Mouse (Mus musculus) cerebellum, postnatal 14 days (tissue): ENCODE measurements around the gene Yaf2.

Source experiments
- DNase-seq, 2 experiments: peaks; one replicate each; pipeline ENCODE4 v3.0.0; 2021; ENCODE audit warnings: mixed read lengths in 2 of 2

Yaf2 gene

DNA sequence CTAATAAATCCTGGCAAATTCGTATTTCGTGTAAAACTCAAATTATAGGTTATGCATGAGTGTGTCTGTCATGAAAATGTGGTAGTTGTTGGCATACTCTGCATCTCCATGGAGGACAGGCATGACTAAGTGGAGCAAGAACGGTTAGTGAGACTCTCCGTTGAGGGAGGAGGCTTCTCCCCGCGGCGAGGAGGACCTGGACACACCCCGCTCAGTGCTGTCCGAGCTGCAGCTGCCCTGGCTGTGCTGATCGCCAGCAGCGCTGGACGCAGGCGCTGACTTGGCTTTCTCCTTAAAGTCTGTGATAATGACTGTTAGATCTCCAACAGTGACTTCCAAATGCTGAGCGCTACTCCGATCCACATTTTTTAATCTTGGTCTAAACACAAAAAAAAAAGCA, 51.5 kb downstream of the Yaf2 start:
- no peak for DNase-seq

DNA sequence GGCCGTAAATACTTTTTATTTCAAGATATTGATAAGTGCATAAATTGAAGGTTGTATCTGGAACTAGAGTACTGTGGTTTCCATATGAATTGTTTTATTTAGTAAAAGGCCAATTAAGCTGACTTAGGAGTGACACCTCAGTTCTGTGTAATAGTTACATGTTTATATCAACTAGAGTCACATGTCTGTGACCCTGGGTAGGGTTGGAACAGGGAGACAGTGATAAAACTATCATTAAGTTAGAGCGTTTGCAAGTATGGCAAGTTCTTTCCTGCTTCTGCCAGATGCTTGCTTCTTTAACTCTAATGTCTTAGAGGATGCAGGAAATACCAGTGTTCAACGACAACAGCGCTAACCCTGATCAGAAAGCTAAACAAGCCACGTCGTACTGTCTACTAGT, 52.4 kb downstream of the Yaf2 start:
- DNase-seq = no peak

DNA sequence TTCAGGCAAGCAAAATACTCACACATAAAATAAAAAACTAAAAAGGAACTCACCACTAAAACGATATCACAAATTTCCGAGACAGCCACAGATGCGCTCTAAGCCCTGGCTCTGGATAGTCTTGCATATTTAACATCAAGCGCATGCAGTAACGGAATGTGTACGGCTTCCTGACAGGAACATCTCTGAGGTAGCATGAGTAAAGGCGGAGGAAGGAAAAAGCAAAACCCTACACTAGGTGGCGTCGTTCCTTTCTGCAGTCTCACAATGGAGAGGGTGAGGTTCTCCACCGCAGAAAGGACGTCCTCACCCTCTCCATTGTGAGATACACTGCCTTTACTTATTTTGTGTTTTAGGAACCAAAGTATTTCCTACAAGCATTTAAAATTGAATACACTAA, 53.4 kb downstream of the Yaf2 start:
- peak; percentile 37 to 67 for DNase-seq

DNA sequence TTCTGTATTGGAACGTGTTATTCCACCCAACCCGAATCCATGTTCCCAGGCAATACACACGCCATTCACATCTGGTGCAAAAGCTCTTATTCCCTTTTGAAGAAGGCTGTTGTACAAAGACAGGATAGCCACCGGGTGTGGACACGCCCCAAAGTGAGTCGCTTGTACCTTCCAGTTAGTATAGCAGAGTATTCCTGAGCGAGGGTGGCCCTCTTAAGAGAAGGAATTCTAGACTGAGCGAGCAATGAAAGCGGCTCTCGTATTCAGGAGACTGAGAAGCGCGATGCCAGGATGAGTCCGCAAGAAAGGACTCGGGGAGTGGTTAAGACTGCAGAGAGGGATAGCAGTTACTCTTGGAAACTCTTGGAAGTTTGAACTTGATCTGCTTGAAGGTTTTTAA, 60.5 kb downstream of the Yaf2 start:
- DNase-seq = peak; percentile 24 to 28

DNA sequence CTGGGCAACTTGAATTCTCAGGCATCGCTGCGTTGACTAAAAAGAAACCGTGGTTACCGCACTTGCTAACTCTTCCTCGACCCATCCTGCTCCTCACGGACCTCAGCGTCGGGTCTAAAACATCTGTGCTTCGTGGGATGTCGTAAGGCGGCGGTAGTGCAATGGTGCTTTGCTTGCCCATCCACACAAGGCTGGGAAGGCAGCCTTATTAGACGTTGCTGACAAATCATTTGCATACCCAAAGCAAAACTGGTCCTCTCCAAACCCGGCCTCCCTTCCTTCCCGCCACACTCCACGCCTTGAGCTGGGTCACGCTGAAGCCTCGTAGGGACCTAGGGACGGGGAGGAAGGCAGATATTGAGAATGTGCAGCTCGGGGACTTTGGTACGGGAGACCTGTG, 61.1 kb downstream of the Yaf2 start:
- DNase-seq = peak in 1 of 2 experiments; percentile 49

DNA sequence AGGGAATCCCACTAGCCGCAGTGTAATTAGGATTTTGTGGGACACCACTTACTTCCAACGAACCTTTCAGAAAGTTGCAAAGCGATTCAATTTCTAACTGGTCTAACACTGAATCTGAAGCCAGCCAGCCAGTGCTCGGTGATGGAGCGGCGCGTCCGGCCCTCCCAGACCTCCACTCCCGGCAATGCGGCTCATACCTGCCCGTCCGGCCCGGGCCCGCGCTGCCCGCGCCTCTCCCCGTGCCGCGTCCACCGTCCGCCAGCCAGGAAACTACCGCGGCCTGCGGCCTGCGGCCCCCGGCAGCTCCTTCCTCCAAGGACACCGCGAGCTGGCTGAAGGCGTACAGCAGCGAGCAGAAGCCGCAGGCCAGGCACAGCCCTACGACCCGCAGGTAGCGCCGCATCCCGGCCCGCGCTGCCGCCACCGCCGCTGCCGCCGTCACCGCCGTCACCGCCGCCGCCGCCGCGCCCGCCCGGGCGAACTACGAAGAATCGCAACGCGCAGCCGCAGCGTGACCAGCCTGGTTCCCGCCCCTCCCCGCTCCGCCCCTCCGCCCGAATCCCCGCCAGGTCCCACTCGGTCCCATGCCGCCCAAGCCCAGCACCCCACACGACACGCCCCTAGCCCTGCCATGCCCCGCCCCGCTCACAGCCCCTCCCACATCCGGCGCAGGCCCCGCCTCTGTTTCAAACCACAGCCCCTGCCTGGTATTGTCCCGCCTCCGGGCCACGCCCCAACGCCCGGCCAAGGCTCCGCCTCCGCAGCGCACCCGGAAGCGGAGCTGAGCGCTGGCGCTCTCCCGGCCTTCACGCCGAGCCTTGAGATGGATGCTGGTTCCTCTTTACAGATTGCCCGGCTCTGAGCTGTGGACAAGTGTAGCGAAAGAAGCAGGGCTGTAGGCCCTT, 61.8 kb downstream of the Yaf2 start, which contains the start of gene Gxylt1:
Gene Gxylt1 (minus strand): TSS at position 501 of the 905 bp plus-strand sequence.
- peak; percentile 100 for DNase-seq

DNA sequence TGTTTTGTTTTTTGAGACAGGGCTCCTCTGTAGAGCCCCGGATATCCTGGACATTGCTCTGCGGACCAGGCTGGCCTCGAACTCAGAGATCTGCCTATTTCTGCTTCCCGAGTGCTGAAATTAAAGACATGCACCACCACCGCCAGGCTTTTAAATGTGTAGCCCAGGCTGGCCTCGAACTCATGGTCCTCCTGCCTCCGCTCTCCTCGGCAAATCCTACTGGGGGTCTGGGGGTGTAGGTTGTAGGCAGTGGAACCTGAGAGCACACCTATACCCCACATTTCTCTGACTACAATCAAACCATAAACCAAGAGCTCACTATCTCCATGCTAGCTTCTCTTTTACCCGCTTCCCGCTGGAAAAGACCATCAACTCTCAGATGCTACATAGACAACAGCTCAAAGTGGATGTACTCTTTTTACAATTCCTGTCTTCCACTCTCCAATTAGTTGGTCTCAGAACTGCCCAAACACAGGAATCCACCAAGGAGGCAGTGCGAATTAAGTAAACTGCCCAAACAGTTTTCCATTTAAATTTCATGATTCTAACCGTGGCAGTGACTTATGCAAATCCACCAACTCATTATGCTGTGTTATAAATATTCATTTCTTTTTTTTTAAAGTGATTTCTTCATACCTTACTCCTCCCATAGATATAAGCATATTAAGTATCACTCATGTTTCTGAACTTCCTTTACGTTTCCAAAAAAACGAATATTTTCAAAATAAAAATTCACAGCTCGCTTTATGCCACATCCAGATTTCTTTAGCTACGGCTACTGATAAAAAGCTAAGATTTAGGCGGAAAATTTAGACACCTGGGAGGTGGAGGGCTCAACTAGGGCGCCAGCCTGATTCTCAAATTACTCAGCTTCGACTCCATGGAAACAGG, 62.7 kb downstream of the Yaf2 start:
- DNase-seq = no peak

DNA sequence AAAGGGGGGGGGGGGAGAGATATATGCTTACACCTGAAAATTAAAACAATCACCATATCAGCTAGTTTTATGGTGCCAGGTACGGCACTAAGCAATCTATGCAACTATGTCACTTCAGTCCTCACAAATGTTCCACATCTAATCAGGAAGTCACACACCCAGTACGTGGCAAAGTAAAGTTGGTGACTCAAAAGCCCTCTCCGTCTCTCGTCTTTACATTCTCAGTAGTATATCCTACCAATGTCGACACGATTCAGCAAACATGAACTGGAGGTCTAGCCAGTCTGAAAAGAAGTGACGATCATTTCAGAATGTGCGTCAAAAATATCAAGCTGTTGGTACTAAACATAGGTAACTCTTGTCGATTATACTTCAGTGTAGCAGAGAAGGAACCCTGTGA, 63.8 kb downstream of the Yaf2 start:
- DNase-seq = no peak

DNA sequence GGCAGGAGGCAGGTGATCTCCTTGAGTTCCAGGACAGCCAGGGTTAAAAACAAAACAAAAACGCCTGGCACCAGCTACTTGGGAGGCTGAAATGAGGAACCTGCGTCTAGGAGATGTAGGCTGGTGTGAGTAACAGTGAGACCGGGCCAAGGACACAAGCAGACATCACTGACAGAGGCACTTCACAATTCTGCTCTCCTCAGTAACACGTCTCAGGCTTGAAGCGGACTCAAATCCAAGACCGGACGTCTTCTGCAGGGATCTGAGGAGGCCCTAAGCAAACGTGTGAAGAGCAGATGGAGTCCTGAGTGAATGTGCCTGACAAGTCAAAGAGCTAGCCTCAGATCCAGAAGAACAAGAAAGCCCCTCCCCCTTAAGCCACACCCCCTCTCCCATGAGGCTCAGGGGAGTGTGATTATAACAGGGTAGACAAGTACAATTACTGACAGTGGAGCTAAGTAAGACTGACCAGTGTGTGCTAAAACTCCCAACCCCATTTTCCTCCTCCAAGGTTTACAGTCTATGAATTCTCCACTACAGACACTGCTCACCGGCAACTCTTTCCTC, 66.4 kb downstream of the Yaf2 start:
- DNase-seq = no peak

DNA sequence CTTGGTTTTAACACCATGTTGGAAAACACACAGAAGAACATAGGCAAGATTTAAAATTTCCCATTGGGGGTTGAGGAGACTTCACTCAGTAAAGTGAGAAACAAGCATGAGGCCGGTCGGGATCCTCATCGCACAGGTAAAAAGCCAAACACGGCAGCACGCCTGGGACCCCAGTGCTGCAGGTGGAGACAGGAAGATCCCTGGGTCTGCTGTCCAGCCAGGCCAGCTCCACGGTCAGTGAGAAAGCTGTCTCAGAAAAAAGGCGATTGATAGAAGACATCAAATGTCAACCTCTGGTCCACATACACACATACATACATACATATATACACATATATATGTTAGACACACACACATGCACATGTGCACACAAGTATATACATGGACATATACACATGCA, 67.2 kb downstream of the Yaf2 start:
- DNase-seq = no peak

DNA sequence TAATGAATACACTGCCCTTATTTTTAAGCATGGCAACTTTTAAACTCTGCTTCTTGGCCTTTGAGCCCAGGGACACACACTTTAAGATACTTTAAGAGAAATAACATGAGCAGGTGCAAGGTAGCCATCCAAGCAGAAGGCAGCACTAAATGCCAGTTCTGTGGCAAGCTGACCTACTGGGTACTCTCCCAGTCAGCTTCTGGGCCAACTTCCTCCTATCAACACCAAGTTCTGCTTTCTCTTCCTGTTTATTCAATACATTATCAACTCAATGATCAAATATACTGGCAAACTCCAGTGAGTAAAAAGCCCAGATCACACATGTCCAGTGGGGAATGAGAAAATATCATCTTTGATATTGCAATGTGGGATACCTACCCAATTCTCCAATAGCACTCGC, 68.7 kb downstream of the Yaf2 start:
- DNase-seq = no peak

DNA sequence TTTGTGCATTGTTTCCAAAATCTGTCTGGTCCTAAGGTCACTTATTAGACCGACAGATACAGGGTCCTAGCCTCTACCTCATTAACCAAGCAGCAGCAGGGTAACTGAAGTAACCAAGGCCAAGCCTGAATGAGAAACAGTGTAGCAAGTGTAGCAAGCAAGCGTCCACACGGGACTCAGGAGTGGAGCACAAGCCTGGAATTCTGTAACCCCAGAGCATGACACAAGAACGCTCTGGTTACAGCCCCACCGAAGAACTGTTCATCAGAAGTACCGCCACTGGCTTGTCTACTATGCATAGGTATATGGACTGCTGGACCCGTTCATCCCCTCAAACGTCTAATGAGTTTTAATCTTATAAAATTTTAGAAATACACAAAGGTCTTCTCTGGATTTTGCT, 69.3 kb downstream of the Yaf2 start:
- DNase-seq = no peak

DNA sequence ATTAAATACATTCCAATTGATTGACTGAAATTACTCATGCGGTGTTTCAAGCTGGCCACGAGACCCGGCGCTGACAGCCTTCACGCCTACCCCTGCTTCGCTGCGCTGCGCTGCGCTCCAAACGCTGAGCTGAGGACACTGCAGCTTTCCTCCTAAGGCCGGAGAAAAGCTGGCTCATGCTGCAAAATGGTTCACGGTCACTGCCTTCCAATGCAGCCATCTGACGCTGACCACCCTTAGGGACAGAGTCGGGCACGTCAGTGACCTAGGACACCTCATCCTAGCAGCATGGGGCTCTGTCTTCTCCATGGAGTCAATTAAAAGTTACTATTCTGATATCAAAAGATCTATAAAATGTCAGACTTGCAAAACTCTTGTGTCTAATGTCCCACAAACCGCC, 70.4 kb downstream of the Yaf2 start:
- DNase-seq = peak; percentile 66 to 72

DNA sequence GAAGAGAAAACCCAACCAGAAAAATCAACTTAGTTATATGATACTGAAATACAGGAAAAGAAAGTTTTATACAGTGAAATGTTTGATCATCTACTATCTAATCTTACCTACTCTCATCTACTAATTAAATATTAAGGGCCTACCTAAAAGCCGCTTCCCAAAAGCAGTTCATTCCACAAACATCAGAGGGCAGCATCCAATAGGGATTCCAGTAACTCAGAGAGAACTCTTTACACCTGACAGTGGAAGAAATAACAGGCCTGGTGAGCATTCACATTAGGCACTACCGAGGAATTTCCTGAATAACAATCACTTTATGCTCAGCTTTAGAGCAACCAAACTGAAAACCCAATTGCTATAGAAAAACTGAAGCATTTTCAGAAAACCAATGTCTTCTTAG, 71.0 kb downstream of the Yaf2 start:
- peak; percentile 87 to 88 for DNase-seq

DNA sequence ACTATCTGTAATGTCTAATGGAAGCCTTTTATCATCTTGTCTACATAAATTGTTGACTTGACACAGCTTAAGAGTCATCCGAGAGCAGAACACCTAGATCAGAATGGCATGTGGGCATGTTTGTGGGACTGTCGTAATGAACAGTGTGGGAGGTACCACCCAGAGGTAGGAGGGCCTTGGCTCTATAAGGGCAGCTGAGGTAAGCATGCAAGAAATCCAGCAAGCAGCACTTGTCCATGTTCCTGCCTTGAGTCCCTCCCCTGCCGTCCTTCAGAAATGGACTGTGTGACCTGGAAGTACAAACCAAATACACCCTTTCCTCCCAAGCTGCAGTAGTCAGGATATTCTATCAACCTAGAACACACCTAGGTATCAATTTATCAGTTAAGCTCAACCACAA, 71.5 kb downstream of the Yaf2 start:
- no peak for DNase-seq

DNA sequence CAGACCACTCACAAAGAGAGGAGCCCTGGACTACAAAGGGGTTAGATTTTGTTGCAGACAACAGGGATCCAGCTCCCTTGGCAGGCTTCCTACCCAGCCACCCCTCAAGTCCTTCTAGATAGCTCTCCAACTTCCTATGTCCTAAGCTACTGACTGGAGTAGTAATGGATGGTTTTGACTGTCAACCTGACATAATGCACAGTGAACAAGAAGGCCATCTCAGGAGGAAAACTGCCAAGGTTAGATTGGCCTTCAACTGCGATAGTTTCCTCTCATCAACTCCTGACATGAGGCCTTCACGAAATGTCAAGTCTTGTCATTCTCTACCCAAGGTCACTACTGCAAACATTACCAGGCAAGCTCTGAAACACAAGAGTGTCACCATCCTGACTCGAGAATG, 72.5 kb downstream of the Yaf2 start:
- DNase-seq = no peak

DNA sequence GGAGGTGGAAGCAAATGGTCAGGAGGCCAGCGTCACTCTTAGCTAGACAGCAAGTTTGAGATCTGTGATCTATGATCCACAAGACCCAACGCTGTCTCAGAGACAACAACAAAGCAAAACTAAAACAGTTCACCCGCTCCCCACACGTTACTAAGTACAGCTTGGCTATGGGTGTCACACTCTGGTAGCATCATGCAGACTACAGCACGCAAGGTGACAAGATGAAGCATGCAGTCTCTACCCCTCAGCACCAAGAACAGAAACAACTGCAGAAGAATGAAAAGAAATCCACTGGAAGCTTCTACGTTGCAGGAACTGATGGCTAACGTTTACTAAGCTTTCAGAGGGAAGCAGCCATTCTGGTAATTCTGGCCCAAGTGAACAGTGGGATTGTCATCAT, 73.2 kb downstream of the Yaf2 start:
- DNase-seq = no peak

DNA sequence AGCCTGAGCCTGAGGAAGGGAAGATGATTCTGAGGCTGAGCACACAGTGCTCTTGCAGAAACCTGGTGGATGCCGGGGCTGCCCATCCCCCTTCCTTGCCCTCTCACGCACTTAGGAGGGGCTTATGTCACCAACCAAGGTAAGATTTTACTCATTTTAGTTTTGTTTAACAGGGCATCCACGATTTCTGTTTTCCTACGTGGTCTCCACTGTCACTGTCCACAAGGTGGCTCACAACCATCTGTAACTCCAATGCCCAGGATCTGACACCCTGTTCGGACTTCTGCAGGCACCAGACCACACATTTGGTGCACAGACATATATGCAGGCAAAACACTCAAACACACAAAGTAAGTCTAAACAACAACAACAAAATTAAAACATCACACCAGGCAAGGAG, 73.9 kb downstream of the Yaf2 start:
- DNase-seq = peak in 1 of 2 experiments; percentile 34

DNA sequence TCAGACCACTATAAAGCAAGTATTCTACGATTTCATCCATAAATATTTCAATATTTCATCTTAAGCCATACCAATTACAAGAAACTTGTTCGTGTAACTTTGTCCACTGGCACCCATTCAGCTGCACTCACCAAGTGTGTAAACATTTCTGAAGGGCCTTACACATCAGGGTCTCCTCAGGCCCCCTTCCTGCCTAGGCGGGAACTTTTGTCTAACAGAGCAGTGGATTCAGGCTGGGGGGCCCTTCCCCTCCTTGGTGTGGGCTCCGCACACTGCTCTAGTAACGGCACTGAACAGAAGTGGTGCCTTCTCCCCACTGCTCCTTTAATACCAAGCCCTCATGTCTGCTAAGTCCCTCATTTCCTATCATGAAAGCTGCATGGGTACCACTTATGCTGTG, 74.5 kb downstream of the Yaf2 start:
- DNase-seq = no peak

DNA sequence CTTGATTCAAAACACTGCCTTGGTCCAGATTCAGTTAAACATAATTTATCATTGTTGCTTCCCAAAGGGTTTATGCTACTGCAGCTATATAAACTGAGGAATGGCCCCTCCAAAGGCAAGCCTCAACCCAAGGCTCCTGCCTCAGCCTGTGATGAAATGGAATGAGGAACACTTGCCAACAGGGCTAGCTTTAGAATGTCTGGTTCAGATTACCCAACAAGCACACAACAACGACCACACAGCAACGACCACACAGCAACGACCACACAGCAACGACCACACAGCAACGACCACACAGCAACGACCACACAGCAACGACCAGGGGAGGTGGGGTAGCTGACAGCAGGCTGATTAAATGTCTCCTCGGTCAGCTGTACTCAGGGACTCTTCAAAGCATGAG, 76.8 kb downstream of the Yaf2 start:
- DNase-seq = no peak

DNA sequence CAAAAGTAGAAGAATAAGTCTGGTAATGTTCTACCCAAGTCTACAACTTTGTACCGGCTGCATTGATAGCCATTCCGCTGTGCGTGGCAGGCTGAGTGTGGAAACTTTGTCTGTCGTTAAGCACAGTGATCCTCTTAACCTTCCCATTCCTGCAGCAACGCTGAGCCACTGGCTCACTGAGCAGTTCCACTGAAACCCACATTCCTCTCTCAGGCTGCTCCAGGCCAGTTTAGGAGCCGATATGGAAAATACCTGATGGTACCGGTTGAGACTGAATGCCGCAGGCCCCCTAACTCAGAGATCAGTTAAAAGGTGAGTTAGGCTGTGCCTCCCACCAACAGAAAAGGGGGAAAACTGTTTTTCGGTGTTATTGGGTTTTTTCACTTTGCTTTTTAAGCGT, 81.4 kb downstream of the Yaf2 start:
- DNase-seq = no peak

DNA sequence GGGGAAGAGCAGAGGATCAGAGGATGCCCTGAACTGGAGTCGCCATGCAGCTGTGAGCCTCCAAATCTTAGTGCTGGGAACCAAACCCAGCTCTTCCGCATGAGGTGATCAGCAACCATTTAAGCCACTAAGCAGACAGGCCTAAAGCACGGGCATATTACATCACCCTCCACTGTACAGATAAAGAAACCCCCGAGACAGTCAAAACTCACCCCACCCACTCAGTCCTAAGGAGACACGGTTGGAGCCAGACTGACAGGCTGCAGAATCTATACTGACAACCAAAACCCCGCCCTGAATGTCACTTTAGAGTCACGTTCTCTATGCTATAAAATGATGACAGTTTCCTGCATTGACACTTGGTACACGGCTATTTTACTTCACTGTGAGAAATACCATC, 83.6 kb downstream of the Yaf2 start:
- DNase-seq = no peak

DNA sequence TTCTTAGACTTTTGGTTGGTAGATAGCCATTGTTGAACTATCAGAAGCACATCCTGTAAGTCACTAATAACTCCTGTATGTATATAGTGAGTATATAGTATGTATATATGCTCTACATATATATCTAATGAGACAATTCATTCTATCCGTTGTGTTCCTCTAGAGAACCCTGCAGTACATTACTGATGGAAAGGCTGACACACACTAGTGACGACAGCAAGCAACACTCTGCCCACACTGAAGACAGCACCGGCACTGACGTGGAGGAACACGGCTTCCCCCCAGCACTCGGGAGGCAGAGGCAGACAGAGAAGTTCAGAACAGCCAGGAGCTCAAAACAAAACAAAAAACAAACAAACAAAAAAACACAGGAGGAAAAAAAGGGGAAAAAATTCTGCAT, 84.3 kb downstream of the Yaf2 start:
- no peak for DNase-seq
